Mouse (Mus musculus): ENCODE results near the gene Svip. TPM values are rescaled to one million over a fixed set of nuclear protein-coding genes. Genes with fewer than 3 reads are reported as not detected.

Gene Svip
- total and polyA plus RNA-seq, 2 experiments from 2014 or later = 16.0 to 22.9 TPM

DNA sequence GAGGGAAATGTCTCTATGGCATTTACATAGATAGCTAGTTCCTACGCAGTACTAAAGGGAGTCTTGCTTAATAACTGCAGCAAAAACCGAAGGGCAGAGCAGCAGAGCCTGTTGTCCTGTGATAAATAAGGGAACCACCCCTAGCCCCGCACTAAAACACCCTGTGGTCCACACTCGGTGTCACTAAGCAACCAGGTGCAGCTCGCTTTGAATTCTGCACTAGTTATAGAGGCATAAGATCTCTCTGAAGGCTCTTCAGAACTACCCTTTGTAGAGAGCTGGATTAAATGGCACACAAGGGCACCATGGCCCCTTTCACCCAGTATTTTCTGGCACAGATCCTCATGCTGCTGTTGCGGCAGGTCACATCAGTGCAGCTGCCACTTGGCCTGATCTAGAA is 30.6 kb downstream of the Svip start:
- Histone ChIP-seq H3K9ac (no peak overlapping the region), H3K27me3 (ENCODE audit: insufficient read depth, low read length) (no peaks in the 10 kb centered on the region), H3K4me3 (ENCODE audit: low read depth, low read length) (no peak overlapping the region), H3K36me3 (ENCODE audit: insufficient read depth) (no peaks in the 10 kb centered on the region), H3K4me1 (ENCODE audit: insufficient read depth) (no peaks in the 10 kb centered on the region), H3K4me2 (ENCODE audit: low read depth) (no peak overlapping the region), H3K9me3 (ENCODE audit: low read length) (no peaks in the 10 kb centered on the region), H3K27ac (ENCODE audit: low read depth, low read length) (no peak overlapping the region)
- DNase-seq = no peak
- WGBS = 31% methylated on average over 6 of the region's 6 CpGs
- ATAC-seq = no peak
- no peak for TF ChIP-seq CTCF (IDR thresholded peaks at IDR 0.05; ENCODE audit: low read depth)

DNA sequence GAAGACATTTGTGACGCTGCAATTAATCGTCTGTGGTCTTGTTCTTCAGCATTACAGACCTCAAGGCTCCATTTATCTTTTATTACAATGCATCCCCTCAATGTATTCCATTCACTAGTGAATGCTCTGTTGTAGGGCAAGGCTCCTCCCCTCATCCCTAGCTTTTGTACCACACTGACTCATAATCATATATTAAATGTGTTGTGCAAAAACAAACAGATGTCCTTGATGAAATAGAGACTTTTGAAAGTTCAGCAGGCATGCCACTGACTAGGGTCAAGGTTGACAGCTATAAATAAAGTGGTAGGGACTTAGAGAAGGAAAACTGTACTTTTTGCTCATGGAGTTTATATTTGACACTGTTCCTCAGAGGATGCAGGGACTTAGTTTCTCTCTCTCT is 32.3 kb downstream of the Svip start:
- ATAC-seq = no peak
- whole genome bisulfite sequencing = 59% methylated on average over 2 of the region's 2 CpGs

DNA sequence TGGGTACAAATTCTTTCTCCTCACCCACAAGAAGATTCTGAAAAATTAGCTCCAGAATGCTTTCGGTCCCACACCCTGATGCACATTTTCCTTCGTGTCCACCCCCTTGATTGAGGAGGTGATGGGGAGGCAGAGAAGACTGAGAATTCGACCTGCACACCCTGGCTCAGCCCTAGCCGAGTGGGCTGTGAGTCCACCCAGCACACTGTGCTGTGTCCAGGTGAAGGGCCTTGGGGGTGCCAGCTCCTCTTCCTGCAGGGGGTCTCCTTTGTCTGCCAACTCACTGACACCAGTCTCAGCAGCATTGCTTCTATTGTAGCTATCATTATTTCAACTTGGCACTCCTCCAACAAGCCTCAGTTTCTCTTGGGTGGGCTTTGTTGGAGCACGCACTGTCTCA is 32.7 kb downstream of the Svip start:
- no peaks in the 10 kb centered on the region for H3K9me3 ChIP-seq (ENCODE audit: low read length)
- DNase-seq (no peak), ATAC-seq (no peak; the same call in 1 of the 2 replicates)
- H3K27ac ChIP-seq (ENCODE audit: low read depth, low read length) = no peak overlapping the region
- H3K36me3 ChIP-seq (ENCODE audit: insufficient read depth) = no peaks in the 10 kb centered on the region
- H3K9ac ChIP-seq = no peak overlapping the region
- no peak overlapping the region for H3K4me2 ChIP-seq (ENCODE audit: low read depth)
- H3K4me3 ChIP-seq (ENCODE audit: low read depth, low read length) = no peak overlapping the region
- H3K4me1 ChIP-seq (ENCODE audit: insufficient read depth) = no peaks in the 10 kb centered on the region
- 61% methylated on average over 5 of the region's 5 CpGs for WGBS
- no peaks in the 10 kb centered on the region for H3K27me3 ChIP-seq (ENCODE audit: insufficient read depth, low read length)
- no peak for TF ChIP-seq CTCF (IDR thresholded peaks at IDR 0.05; ENCODE audit: low read depth)

More for the DNA sequence above, 32.3 kb downstream of the Svip start:
- Histone ChIP-seq H3K4me1 (ENCODE audit: insufficient read depth) (no peaks in the 10 kb centered on the region), H3K36me3 (ENCODE audit: insufficient read depth) (no peaks in the 10 kb centered on the region), H3K27ac (ENCODE audit: low read depth, low read length) (no peak overlapping the region), H3K9ac (no peak overlapping the region), H3K4me3 (ENCODE audit: low read depth, low read length) (no peak overlapping the region), H3K27me3 (ENCODE audit: insufficient read depth, low read length) (no peaks in the 10 kb centered on the region), H3K4me2 (ENCODE audit: low read depth) (no peak overlapping the region), H3K9me3 (ENCODE audit: low read length) (no peaks in the 10 kb centered on the region)
- no peak for DNase-seq
- no peak for TF ChIP-seq CTCF (IDR thresholded peaks at IDR 0.05; ENCODE audit: low read depth)

DNA sequence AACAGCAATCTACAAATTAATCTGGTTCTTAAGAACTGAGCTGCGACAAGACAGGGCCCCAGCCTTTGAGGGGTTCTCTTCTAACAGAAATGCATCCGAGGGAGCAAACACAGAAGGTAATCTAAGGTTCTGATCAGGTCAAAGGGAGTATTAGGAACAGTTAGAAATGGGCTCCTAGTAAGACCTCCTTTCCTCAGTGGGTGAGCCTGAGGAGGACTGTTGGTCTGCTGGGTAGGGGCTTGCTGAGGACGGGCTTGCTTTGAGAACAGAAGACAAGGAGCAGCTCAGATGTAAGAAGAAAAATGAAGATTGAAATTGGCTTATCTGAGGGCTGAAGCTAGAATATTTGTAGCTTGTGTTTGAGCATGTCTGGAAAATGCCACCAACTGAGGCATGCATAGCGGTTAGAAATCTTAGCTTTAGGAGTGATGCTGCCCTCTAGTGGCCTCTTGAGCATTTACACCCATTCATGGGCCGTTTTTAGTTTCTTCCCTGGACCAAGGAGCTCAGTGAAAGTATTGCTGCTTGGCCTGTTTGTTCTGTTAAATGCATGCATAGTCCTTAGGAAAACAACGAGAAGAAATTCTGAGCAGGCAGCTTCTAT is 33.5 kb downstream of the Svip start:
- Histone ChIP-seq H3K4me3 (ENCODE audit: low read depth, low read length) (no peak overlapping the region), H3K9ac (no peak overlapping the region), H3K36me3 (ENCODE audit: insufficient read depth) (no peaks in the 10 kb centered on the region), H3K27ac (ENCODE audit: low read depth, low read length) (0 out of 2 replicates have a peak overlapping the region, but pooled peaks have one; percentile 40), H3K4me2 (ENCODE audit: low read depth) (no peak overlapping the region), H3K4me1 (ENCODE audit: insufficient read depth) (no peaks in the 10 kb centered on the region), H3K9me3 (ENCODE audit: low read length) (no peaks in the 10 kb centered on the region), H3K27me3 (ENCODE audit: insufficient read depth, low read length) (no peaks in the 10 kb centered on the region)
- ATAC-seq (peak; percentile 75), DNase-seq (peak; percentile 89)
- peak; percentile 90 for TF ChIP-seq CTCF (IDR thresholded peaks at IDR 0.05; ENCODE audit: low read depth)
- 28% methylated on average over 6 of the region's 6 CpGs for WGBS

DNA sequence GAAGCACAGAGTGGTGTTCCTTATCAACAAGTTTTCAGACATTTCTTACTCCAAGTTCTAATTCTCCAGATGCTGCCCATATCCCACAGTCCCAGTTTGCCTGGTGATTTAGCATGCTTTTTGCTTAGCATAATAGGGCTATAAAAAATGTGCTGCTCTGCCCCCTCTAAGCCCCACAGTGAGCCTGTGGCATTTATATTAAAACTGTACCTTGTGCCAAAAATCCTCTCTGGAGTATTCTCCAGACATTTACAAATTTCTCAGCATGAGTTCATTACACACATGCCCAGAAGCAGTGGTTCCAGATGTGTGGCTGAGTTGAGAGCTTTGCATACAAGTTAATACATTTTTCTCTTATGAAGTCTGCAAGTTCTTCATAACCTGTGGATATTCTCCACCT is 36.4 kb downstream of the Svip start:
- H3K36me3 ChIP-seq (ENCODE audit: insufficient read depth) = 0 out of 2 replicates have a peak, but pooled peaks cover 3% of the 10 kb centered on the region
- no peak for TF ChIP-seq CTCF (IDR thresholded peaks at IDR 0.05; ENCODE audit: low read depth)
- DNase-seq (no peak), ATAC-seq (no peak)
- no peak overlapping the region for H3K9ac ChIP-seq
- H3K4me1 ChIP-seq (ENCODE audit: insufficient read depth) = no peaks in the 10 kb centered on the region
- H3K9me3 ChIP-seq (ENCODE audit: low read length) = no peaks in the 10 kb centered on the region
- no peak overlapping the region for H3K4me3 ChIP-seq (ENCODE audit: low read depth, low read length)
- no peaks in the 10 kb centered on the region for H3K27me3 ChIP-seq (ENCODE audit: insufficient read depth, low read length)
- no peak overlapping the region for H3K27ac ChIP-seq (ENCODE audit: low read depth, low read length)
- no peak overlapping the region for H3K4me2 ChIP-seq (ENCODE audit: low read depth)

DNA sequence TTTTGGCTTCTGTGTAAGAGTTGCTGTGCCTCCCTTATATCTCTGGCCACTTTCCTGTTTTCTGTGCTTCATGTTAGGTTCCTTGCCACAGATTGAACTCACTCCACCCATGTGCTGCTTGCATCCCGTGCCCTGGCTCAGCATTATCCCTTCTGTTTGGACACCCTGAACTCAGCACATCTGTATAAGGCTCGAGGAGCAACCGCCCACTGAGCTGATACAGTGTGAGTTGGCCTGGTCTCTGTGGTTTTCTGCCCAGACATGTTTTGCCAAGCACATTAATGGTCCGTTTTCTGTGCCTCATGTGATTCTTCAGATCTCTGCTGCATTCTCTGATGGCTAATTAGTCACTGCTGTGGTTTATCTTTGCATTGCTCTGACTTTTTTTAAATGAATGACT is 38.2 kb downstream of the Svip start:
- WGBS = 75% methylated on average over 4 of the region's 4 CpGs
- H3K27me3 ChIP-seq (ENCODE audit: insufficient read depth, low read length) = no peaks in the 10 kb centered on the region
- H3K36me3 ChIP-seq (ENCODE audit: insufficient read depth) = 0 out of 2 replicates have a peak, but pooled peaks cover 3% of the 10 kb centered on the region
- H3K9me3 ChIP-seq (ENCODE audit: low read length) = no peaks in the 10 kb centered on the region
- H3K4me3 ChIP-seq (ENCODE audit: low read depth, low read length) = no peak overlapping the region
- no peak overlapping the region for H3K27ac ChIP-seq (ENCODE audit: low read depth, low read length)
- H3K9ac ChIP-seq = no peak overlapping the region
- ATAC-seq (no peak), DNase-seq (no peak)
- no peaks in the 10 kb centered on the region for H3K4me1 ChIP-seq (ENCODE audit: insufficient read depth)
- no peak overlapping the region for H3K4me2 ChIP-seq (ENCODE audit: low read depth)
- no peak for TF ChIP-seq CTCF (IDR thresholded peaks at IDR 0.05; ENCODE audit: low read depth)

DNA sequence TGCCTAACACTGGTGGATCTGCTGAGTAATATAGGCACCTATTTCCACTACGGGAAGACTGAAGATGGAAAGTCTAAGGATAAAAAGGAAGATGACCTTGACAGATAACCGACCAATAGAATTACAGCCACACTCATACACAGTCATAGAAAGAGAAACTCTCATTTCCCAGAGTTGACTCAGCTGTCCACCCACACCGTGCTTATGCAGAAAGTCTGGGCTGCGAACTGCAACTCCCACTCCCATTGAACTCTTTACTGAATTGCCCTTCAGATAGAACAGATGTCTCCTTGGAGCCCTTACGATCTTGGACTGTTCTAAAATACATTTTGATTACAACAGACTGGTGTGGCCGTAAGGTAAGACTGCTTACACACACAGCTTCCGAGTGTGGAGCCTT is 41.1 kb downstream of the Svip start:
- Histone ChIP-seq H3K9me3 (ENCODE audit: low read length) (no peaks in the 10 kb centered on the region), H3K27me3 (ENCODE audit: insufficient read depth, low read length) (no peaks in the 10 kb centered on the region), H3K4me2 (ENCODE audit: low read depth) (no peak overlapping the region), H3K9ac (no peak overlapping the region), H3K36me3 (ENCODE audit: insufficient read depth) (0 out of 2 replicates have a peak, but pooled peaks cover 3% of the 10 kb centered on the region), H3K4me1 (ENCODE audit: insufficient read depth) (0 out of 2 replicates have a peak, but pooled peaks cover 3% of the 10 kb centered on the region), H3K27ac (ENCODE audit: low read depth, low read length) (no peak overlapping the region), H3K4me3 (ENCODE audit: low read depth, low read length) (no peak overlapping the region)
- DNase-seq (no peak), ATAC-seq (no peak)
- no peak for TF ChIP-seq CTCF (IDR thresholded peaks at IDR 0.05; ENCODE audit: low read depth)
- 93% methylated on average over 7 of the region's 7 CpGs for WGBS

Data from forebrain, postnatal 0 days (tissue).